Mouse (Mus musculus) ES-E14 (cell line): ENCODE results near the gene Olfr175-ps1. TPM values are rescaled to one million over a fixed set of nuclear protein-coding genes. Genes with fewer than 3 reads are reported as not detected.

Source experiments
- DNase-seq: peaks from one replicate; pipeline ENCODE4 v3.0.0-alpha.2; 2013; ENCODE audit warnings: low read depth, low spot score
- H3K27ac ChIP-seq: 2 replicates; pipeline ENCODE4 v1.5.1; 2012; ENCODE audit warnings: low read depth, mild to moderate bottlenecking, low read length, moderate library complexity, mixed read lengths; ENCODE audit not compliant: poor library complexity, insufficient read depth, severe bottlenecking
- H3K36me3 ChIP-seq: 2 replicates; pipeline ENCODE4 v1.6.1; 2012; ENCODE audit warnings: mild to moderate bottlenecking, low read length, moderate library complexity, mixed read lengths; ENCODE audit not compliant: control insufficient read depth, poor library complexity, insufficient read depth, severe bottlenecking
- H3K4me1 ChIP-seq, 2 experiments: fragments of 150-350 bp in 1 of 2; sonication (generic) in 1 of 2; 2 replicates each; pipeline ENCODE4 v1.6.1; 2012; ENCODE audit warnings: low read length in 2 of 2, mild to moderate bottlenecking in 1 of 2, mixed read lengths in 1 of 2; ENCODE audit not compliant: control insufficient read depth in 2 of 2, insufficient read depth in 2 of 2, poor library complexity in 1 of 2
- H3K4me3 ChIP-seq, 2 experiments: fragments of 150-350 bp in 1 of 2; sonication (generic) in 1 of 2; 2 replicates each; pipeline ENCODE4 v1.5.1; 2012; ENCODE audit warnings: low read length in 2 of 2, low read depth in 1 of 2, mild to moderate bottlenecking in 1 of 2, mixed read lengths in 1 of 2; ENCODE audit not compliant: insufficient read depth in 1 of 2, poor library complexity in 1 of 2, severe bottlenecking in 1 of 2
- H3K9ac ChIP-seq: 2 replicates; pipeline ENCODE4 v1.6.1; 2012; ENCODE audit warnings: low read depth, mild to moderate bottlenecking, low read length, mixed read lengths; ENCODE audit not compliant: poor library complexity, insufficient read depth, severe bottlenecking
- H3K9me3 ChIP-seq: fragments of 150-350 bp; sonication (generic); 2 replicates; pipeline ENCODE4 v1.6.1; 2012; ENCODE audit warnings: low read depth, mild to moderate bottlenecking, low read length; ENCODE audit not compliant: control insufficient read depth, insufficient read depth
- CHD2 ChIP-seq: IDR thresholded peaks from 2 replicates; pipeline ENCODE4 v1.6.1; 2014; ENCODE audit warnings: mild to moderate bottlenecking, low read depth, low read length, inconsistent platforms
- HCFC1 ChIP-seq: IDR thresholded peaks from 2 replicates; pipeline ENCODE4 v1.6.1; 2012; ENCODE audit warnings: low read length, inconsistent platforms, borderline replicate concordance; ENCODE audit not compliant: insufficient read depth
- MAFK ChIP-seq: IDR thresholded peaks from 2 replicates; pipeline ENCODE4 v1.6.1; 2014; ENCODE audit warnings: mild to moderate bottlenecking, low read depth, low read length, inconsistent platforms; ENCODE audit not compliant: insufficient read depth
- ZC3H11A ChIP-seq: IDR thresholded peaks from 2 replicates; pipeline ENCODE4 v1.6.1; 2012; ENCODE audit warnings: low read depth, mild to moderate bottlenecking, inconsistent platforms, low read length, borderline replicate concordance
- ZNF384 ChIP-seq: IDR thresholded peaks from 2 replicates; pipeline ENCODE4 v1.6.1; 2012; ENCODE audit warnings: low read depth, low read length, inconsistent platforms
- in situ Hi-C, 2 experiments: fragments of 600-800 bp; cut with MboI; formaldehyde crosslinking; loops; one replicate each; pipeline ENCODE4 v1.15.1; 2025; ENCODE audit warnings: low sequenced_read_pairs in 2 of 2, inconsistent platforms in 1 of 2; ENCODE audit not compliant: unreplicated experiment in 2 of 2
- total RNA-seq: library from RNA; depleted of rRNA; stranded (reverse); fragments of 300-350 nt; gene quantifications from 2 replicates; pipeline ENCODE4 v1.2.3, GENCODE M21; 2012; rRNA removed

The Olfr175-ps1 gene
- total RNA-seq, 1 experiment = not detected

DNA sequence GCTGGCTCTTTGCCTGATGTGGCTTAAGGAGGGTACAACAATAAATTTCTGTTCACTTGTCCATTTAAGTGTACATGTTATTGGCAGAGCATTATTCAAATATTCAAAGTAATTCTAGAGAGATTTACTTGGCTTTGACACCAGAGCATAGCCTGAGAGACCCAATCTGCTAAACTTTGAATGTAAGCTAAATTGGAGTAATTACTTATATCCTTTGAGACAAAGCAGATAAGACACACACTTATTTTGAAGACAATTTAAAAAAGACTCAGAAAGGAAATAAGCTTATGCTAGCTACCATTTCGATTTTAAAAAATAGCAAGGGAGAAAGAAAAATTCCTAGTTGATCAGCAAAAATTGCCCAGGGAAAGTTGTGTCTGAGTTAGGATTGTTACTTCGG is 26.4 kb downstream of the Olfr175-ps1 start, which contains the start of gene Olfr173:
Olfr173 (minus strand) TSS at position 101 of the 400 bp plus-strand sequence.
- Histone ChIP-seq H3K9ac (no peak within 1 kb of the TSS), H3K36me3 (no peaks in the 10 kb centered on the region), H3K9me3 (no peaks in the 10 kb centered on the region; the same call in 1 of the 2 replicates), H3K27ac (no peak within 1 kb of the TSS), H3K4me1 (no peaks in the 10 kb centered on the region), H3K4me3 (no peak within 1 kb of the TSS)
- TF ChIP-seq HCFC1 = no peak
- TF ChIP-seq CHD2 = no peak
- no peak for TF ChIP-seq ZNF384
- TF ChIP-seq ZC3H11A = no peak
- TF ChIP-seq MAFK = no peak
- no peak for DNase-seq
- in situ Hi-C loops = no loop called here

Other genes starting within 250 kb of the Olfr175-ps1 start
- gene Gm813, start 209.8 kb downstream of the Olfr175-ps1 start, total RNA-seq = not detected in 2 replicates
- not detected in 2 replicates for gene E330017A01Rik, start 188.0 kb downstream of the Olfr175-ps1 start, total RNA-seq
- gene Cpox, start 156.5 kb downstream of the Olfr175-ps1 start, total RNA-seq = 16.8 and 17.8 TPM in 2 replicates
- gene Gpr15, start 107.7 kb downstream of the Olfr175-ps1 start, total RNA-seq = not detected in 2 replicates
- 30.0 and 32.4 TPM in 2 replicates for gene Cldnd1, start 98.9 kb downstream of the Olfr175-ps1 start, total RNA-seq
- not detected in 2 replicates for gene Olfr172, start 63.6 kb downstream of the Olfr175-ps1 start, total RNA-seq
- not detected in 2 replicates for gene Olfr173, start 26.5 kb downstream of the Olfr175-ps1 start, total RNA-seq
- not detected in 2 replicates for gene Olfr177, start 48.0 kb upstream of the Olfr175-ps1 start, total RNA-seq
- gene Olfr178, start 65.3 kb upstream of the Olfr175-ps1 start, total RNA-seq = not detected in 2 replicates
- gene Olfr181, start 102.0 kb upstream of the Olfr175-ps1 start, total RNA-seq = not detected in 2 replicates
- gene Olfr180, start 102.6 kb upstream of the Olfr175-ps1 start, total RNA-seq = not detected in 2 replicates
- not detected in 2 replicates for gene Olfr183, start 168.6 kb upstream of the Olfr175-ps1 start, total RNA-seq
- not detected in 2 replicates for gene Olfr186, start 203.5 kb upstream of the Olfr175-ps1 start, total RNA-seq
- gene Olfr187, start 213.0 kb upstream of the Olfr175-ps1 start, total RNA-seq = not detected in 2 replicates